Mouse (Mus musculus): ENCODE measurements around the gene Rps6kb2.

The Rps6kb2 gene

DNA sequence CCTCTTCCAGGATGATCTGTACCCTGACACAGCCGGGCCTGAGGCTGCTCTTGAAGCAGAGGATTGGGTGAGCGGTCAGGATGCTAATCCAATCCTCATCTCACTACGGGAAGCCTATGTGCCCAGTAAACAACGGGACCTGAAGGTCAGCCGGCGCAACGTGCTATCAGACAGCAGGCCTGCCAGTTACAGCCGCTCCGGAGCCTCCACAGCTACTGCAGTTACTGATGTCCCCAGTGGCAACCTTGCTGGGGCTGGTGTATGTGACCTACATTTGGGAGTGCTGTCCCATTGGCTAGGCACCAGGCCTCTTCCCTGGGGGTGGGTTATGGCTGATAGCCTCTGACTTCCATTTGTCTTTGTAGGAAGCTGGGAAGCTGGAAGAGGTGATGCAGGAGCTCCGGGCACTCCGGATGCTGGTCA is 9.9 kb downstream of the Rps6kb2 start, which contains the start of gene Ptprcap:
Gene Ptprcap, plus strand, starts transcription at position 373 of the 423 bp plus-strand sequence.
- DNase-seq, result peak; percentile 74

DNA sequence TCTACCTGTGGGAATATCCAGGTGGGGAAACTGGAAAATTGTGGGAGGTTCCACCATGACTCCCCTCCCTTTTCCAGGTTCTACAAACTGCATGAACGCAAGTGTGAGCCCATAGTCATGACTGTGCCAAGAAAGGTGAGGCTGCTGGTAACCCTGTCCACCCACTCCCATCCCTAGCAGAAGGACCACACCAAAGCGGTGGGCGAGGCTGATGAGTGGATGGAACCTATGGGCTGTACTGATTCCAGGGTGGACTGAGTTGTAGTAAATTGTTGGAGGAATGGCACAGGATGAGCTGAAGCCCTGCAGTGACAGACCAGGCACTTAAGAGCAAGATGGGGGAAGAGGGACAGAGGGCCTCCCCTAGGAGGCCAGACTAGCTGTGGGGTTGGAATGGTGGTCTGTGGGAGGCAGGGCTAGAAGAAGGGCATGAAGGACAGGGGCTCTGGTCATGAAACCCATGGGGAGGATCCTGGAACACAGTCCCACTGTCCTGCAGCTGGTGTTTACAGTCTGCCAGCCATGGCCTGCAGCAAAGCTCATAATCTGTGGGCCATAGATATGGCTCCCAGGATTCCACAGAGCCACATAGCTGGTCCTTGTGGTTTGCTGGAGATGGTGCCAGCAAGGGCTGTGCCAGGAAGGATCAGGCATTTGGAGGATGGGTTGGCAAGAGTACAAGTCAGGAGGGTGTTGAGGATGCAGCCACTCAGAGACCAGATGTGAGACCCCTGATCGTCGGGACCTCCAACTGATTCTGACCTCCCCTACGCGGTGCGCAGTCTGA is 10.5 kb downstream of the Rps6kb2 start:
- no peak for DNase-seq

DNA sequence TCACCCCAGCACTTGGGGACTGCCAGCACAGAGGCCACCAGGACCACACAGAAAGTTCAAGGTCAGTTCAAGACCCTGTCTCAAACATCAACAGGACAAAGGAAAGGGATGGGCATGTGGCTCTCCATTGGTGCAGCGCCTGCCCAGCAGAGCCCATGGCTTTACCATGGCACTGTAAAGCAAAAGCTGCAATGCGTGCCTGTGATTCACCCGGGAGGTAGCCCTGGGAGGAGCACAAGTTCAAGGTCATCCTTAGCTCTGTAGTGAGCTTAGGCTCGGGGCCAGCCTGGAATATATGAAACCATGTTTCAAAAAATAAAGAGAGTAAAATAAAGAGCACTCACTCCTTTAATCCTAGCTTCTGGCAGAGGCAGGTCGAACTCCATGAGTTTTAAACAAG is 11.3 kb downstream of the Rps6kb2 start:
- no peak for DNase-seq

DNA sequence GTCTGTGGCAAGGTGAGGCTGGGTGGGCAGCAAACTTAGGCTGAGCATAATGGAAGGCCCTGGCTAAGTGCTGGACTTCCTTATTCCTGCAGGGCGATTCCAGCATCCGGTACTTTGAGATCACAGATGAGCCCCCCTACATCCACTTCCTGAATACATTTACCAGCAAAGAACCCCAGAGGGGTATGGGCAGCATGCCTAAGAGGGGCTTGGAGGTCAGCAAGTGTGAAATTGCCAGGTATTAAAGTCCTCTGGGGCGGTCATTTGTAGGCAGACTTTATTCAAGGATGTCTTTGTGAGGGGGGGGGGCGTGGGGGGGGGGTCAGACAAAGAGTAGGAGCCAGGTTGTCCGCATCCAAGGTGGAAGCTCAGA is 11.7 kb downstream of the Rps6kb2 start:
- DNase-seq, result no peak

DNA sequence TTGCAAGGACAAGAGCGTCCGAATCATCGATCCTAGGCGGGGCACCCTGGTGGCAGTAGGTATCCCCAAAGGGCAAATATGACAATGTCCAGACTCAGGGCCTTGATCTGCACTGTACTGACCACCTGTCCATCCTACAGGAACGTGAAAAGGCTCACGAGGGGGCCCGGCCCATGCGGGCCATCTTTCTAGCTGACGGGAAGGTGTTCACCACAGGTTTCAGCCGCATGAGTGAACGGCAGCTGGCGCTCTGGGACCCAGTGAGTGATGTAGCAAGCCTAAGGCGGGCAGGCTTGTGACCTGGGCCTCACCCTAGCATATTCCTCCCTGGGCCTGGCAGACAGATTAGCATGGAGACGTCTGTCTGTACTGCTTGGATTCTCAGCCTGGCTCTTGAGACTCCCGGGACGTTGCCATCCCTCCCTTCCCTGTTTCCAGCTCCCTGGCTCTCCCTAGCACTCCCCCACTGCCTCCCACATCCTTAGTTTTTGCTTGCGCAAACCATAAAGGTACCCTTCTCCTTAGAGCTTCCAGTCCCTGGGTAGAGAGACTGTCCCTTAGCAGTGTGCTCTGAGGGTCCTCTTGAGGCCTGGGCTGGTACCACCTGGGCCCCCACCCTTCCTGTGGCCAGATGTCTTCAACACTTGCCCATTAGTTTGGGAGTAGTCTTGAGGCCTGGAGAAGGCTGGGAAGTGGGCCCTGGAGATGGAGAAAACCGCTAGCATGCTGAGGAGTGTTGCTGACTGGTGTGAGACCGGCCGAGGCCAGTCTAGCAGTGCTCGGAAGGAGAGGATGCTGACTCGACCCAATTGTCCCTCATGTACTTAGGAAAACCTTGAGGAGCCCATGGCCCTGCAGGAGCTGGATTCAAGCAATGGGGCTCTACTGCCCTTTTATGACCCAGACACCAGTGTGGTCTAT is 12.3 kb downstream of the Rps6kb2 start:
- DNase-seq, result no peak

DNA sequence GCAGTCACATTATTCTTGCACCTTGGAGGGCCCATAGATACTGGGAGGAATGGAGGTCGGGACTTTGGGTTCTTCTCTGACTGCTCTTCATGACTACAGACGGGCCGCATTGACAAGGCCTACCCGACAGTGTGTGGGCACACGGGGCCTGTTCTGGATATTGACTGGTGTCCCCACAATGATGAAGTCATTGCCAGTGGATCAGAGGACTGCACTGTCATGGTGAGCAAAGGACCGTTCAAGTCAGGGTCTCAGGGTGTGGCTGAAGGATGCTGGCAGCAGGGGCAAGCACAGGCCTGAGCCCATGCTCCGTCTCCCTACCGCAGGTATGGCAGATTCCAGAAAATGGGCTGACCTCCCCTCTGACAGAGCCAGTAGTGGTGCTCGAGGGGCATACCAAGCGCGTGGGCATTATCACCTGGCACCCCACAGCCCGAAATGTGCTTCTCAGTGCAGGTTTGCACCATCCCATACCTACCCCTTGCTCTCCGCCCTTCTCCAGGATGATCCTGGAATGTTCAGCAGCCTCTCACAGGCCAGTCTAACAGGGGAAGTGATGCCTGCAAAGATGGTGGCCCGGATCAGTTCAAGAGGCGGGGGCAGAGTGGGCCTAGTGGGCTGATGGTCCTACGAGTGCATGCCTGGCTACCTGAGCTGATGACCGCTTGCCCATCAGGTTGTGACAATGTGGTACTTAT is 13.2 kb downstream of the Rps6kb2 start:
- DNase-seq, result no peak

DNA sequence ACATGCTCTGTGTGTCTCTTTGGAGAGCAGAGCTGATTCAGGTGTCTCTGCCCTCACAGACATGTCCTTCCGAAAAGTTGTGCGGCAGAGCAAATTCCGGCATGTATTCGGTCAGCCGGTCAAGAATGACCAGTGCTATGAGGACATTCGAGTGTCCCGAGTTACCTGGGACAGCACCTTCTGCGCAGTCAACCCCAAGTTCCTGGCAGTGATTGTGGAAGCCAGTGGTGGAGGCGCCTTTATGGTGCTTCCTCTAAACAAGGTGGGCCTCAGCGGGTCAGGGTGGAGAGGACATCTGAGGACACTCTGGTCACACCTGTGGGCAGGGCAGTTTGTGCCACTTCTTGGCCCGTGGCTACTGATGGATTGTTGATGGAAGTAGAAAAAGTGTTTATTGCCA is 13.9 kb downstream of the Rps6kb2 start:
- no peak for DNase-seq

DNA sequence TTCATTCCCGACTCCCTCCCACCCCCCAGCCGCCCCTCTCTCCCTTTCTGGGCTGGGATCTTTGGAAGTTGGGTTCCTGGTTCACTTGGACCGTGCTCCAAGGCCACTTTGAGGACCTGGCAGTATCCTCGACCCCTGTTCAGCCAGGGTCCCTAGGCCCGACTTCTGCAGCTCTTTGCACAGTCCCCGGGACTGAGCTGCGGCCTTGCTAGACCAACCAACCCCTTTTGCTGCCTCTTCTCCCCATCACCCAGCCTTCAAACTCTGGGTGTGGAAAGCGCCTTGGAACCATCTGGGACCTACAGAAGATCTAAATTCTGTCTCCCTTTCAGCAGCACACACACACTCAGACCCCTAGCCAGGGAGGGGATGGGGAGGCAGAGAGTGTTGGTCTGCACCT is 14.3 kb downstream of the Rps6kb2 start:
- no peak for DNase-seq

DNA sequence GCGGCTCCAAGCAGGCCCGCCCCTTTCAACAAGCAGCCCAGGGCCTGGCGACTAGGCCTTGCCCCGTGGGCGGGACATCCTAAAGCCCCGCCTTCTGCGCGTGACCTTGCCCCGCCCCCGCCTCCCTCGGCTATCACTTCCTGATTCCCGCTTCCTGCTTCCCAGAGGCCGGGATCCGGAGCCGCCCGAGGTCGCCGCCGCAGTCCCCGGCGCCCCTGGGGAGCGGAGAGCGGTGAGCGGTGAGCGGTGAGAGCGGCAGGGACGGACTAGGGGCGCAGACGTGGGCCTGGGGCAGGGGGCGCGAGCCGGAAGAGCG is 14.7 kb downstream of the Rps6kb2 start, which contains the start of gene Coro1b:
Gene Coro1b, plus strand, starts transcription at position 129 of the 316 bp plus-strand sequence.
- peak; percentile 96 for DNase-seq

DNA sequence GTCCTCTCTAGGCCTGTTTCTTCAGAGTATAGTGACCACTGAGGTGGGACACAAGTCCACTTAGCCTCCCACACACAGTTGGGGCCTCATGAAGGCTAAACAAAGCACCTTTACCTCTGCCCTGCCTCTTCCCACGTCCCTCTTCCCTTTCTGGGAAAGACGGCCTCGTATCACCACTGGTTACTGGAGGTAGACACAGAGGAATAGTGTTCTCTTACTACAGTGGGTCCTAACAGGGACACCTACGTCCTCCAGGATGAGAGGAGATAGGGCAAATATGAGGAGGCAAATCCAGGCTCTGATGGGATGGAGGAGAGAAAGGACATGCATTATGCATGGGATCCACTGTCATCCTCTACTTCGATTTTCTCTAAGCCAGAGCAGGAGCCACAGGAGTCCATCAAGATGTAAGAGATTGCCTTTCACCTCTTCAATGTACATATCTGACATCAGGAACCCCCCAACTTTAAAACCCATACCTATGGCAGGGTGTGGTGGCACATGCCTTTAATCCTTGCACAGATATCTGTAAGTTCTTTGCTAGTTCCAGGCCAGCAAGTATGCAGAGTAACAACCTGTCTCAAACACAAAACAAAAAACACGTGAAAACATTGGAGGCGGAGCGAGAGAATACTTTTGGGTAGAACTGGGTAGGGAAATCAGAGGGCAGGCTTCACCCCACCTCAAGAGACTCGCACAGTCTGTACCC is 15.2 kb downstream of the Rps6kb2 start:
- DNase-seq, result no peak

DNA sequence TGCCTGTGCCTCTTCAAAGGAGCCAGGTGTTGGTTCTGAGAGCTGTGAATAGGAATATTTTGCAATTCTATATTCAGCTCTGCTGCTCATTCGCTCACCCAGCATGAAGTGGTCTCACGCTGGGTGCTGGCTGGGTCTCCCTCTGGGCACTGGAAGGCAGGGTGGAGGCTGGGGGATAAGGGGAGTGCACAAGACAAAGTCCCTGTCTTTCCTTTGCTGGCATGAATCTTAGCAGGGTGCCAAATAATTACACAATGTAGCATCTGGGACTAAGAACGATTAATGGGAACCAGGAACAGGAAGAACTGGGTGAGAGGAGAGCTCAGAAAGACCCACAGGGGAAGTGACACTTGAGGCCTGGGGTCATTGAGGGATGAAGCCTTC is 16.1 kb downstream of the Rps6kb2 start:
- DNase-seq, result no peak

DNA sequence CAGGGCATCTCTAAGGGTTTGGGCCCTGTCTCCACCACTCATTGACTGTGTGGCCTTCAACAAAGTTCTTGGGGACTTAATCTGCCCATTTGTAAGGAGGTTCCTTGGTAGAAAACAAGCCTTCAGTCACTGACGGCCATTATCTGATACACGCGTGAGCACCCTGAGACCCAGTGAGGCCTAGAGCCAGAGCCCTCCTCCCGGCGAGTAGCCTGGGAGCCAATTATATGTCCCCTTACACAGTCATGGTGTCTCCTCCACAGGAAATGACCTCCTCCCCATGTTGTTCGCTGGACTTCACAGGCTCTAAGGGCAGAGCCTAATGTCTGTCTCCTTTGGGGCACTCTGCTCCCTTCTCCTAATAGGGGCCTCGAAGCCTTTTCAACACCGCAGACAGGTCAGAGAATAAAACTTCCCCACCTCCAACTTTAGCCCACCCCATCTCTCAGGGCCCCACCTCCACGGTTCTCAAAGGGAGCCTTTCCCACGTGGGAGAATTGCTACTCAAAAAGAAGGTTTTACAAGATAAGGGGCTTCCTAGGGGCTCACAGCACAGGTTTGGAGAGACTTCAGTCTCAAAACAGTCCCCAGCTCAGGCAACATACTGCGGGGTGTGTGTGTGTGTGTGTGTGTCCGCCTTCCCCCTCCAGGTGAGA is 16.7 kb downstream of the Rps6kb2 start:
- no peak for DNase-seq

DNA sequence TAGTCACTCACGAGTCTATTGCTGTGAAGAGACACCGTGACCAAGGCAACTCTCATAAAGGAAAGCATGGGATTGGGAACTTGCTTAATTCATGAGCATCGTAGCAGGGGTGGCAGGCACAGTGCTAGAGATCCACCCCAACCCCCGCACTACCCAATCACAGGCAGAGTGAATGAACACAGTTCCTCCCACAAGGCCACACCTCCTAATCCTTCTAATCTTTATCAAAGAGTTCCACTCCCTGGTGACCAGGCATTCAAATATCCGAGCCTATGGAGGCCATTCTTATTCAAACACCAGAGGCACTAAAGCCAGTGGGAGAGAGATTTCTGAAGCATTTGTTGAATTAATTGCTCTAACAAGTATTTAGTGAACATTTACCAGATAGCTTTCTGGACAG is 17.2 kb downstream of the Rps6kb2 start:
- no peak for DNase-seq

DNA sequence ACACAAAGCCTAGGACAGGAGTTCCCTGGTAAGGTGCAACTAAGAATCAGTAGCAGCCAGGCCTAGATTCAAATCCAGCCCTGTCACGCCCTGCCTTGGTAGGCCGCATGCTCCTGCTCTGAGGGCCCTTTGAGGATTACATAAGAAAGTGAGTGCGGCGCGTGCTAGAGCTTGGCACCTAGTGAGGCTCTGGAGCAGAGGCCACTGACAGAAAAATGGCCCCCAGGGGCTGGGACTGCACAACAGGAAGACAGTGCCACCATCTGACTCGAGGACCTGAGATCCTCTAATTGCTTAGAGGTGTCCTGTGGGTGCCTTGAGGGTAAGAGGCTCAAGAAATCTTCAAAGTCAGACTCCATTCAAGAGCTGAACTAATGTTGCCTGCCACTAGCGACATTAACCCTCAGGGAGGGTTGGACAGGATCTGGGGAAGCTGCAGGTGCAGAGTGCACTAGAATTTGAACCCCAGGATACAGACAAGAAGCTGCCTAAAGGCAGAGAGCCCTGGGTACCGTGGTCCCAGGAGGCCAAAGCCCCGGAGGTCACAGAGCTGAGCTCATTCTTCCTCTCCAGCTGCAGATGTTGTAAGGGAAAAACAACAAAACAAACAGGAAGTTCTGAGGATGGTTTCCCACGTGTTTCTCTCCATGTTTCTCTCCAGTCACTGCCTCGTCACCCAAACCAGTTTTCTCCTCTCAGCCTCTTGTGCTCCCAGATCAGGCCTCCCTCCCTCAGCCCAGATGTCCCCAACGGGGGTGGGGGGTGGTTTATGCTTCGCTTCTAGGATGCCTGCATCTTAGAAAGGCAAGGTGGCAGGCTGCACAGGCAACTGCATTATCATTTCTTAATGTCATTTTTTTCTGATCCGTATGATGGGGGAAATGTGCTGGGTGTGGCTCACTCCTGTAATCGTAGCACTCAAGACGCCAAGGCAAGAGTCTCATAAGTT is 18.3 kb downstream of the Rps6kb2 start:
- no peak for DNase-seq

DNA sequence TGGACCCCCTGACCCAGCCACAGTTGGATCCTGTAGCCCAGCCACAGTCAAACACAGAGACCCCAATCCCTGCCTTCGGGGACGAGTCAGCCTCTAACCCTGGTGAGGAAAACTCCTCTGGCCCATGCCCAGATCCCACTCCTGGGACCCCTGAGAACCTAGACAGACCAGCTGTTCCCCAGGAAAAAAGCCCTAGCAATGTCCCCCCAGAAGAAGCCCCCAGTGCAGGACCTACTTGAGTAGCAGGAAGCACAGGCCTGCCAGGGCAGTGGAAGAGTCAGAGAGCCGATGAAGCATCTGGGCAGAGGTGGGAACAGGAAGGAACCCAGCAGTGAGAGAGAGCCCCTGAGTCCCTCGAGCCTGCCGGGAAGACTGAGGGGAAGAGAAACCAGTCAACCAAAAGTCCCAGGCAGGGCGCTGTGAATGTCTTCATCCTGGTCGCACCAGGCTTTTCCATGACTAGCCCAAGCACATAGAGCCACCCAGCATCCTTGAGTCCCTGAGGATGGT is 19.3 kb downstream of the Rps6kb2 start, which contains the start of gene Cabp4:
Gene Cabp4, minus strand, starts transcription at position 275 of the 510 bp plus-strand sequence.
- DNase-seq, result no peak

DNA sequence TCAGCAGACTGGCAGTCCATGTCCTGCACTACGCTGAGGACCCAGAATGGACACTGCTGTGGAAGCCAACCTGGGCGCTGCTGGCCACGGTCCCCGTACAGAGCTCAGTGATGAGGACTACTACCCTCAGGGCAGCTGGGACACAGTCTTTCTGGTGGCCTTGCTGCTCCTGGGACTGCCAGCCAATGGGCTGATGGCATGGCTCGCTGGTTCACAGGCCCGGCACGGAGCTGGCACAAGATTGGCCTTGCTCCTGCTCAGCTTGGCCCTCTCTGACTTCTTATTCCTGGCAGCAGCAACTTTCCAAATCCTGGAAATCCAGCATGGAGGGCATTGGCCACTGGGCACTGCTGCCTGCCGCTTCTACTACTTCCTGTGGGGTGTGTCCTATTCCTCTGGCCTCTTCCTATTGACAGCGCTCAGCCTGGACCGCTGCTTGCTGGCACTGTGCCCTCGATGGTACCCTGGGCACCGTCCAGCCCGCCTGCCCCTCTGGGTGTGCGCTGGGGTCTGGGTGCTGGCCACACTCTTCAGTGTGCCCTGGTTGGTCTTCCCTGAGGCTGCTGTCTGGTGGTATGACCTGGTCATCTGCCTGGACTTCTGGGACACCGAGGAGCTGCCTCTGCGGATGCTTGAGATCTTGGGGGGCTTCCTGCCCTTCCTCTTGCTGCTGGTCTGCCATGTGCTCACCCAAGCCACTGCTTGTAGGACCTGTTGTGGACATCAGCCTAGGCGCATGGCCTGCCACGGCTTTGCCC is 20.6 kb downstream of the Rps6kb2 start:
- no peak for DNase-seq

DNA sequence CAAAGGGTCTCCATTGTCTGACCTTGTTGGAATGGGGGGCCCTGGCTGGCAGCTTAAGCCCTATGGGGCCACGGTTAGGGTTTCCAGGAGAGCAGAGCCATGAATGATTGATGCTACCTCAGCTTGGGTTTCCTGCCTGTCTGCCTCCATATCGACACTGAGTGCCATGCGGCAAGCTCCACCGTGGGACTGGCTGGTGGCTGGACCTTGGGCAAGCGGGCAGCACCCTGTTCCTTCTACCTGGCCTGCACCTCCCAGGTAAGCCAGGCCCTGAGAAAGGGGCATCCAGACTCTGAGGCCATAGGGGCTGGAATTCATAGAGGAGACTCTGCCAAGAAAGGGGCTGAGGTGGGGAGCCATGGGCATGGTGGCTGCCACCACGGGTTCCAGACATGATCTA is 23.0 kb downstream of the Rps6kb2 start:
- DNase-seq, result no peak

DNA sequence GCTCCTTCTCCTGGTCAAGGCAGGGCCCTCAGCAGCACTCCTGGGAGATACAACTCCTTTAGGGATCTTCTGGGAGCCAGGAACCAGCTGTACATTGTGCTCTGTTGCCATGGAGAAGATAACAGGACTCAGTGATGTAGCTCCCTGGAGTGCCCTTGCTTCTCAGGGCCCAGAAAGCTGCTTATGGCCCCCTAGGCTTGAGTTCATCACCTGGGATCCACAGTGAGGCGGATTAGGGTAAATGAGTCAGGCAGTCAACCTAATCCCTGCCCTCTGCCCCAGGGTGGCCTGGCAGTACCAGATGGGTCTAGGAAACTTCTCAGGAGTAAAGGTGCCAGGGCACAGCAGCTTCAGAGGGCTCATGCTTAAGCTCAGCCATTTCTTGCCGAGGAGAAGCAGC is 23.7 kb downstream of the Rps6kb2 start, which contains the start of gene Gpr152:
Gene Gpr152, plus strand, starts transcription at position 342 of the 400 bp plus-strand sequence.
- DNase-seq, result peak; percentile 71

DNA sequence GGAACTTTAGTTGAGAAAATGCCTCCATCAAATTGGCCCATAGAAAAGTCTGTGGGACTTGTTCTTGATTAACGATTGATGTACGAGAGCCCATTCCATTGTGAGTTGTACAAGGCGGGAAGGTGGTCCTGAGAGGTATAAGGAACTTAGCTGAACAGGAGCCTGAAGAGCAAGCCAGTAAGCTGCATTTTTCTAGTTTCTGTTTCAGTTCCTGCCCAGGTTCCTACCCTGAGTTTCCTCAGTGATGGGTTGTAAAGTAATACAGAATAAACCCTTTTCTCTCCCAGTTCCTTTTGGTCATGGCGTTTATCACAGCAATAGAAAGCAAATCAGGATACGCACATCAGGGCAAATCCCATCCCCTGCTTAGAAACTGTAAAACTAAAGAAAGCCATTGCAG is 25.2 kb downstream of the Rps6kb2 start:
- DNase-seq, result no peak

DNA sequence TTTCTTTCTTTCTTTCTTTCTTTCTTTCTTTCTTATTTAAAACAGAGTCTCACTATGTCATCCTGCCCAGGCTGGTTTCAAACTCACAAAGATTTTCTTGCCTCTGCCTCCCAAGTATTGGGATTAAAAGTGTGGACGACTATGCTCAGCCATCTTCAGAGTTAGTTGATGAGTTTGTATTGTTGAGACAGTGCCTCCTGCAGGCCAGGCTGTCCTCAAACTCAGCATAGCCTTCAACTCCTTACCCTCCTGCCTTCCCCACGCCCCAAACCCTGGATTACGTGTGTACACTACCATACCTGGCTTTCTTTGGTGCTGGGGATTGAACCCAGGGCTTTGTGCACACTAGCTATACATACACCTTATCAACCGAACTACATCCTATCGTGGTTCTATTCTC is 26.7 kb downstream of the Rps6kb2 start:
- DNase-seq, result no peak

Data from retina, postnatal 1 day (tissue).